Mouse (Mus musculus): Measurements from ENCODE around the gene Ndufa6. TPM values are rescaled to one million over a fixed set of nuclear protein-coding genes. Genes with fewer than 3 reads are reported as not detected.

The Ndufa6 gene
- polyA plus RNA-seq (2014; fragmentation: Illumina TruSeq; extraction: RNeasy Lipid Tissue Mini Kit (QIAGEN cat#74804); ENCODE audit: low read depth, low replicate concordance), result 353 TPM

GRCm38 (mm10) chr15:82354126-82354945 lies at the start of gene Ndufa6:
Gene Ndufa6, minus strand, starts transcription at chr15:82354322.

GRCm38 (mm10) chr15:82393922-82394321 lies 39.8 kb upstream of the Ndufa6 start, which contains the start of gene Cyp2d11:
Gene Cyp2d11, minus strand, starts transcription at chr15:82394022.

GRCm38 (mm10) chr15:82379871-82380713 lies 26.0 kb upstream of the Ndufa6 start, which contains the start of gene Cyp2d22:
Gene Cyp2d22, minus strand, starts transcription at chr15:82380260.

GRCm38 (mm10) chr15:82338593-82339112 lies 15.5 kb downstream of the Ndufa6 start, which contains the start of the genes Naga, Pheta2 and Smdt1:
Gene Naga, minus strand, starts transcription at chr15:82338925.
Gene Pheta2, plus strand, starts transcription at chr15:82338942.
Gene Smdt1, plus strand, starts transcription at chr15:82338959.

Other genes with a start within 250 kb of the Ndufa6 start
- gene Ccdc134, start 226.4 kb downstream of the Ndufa6 start, polyA plus RNA-seq (2014; fragmentation: Illumina TruSeq; extraction: RNeasy Lipid Tissue Mini Kit (QIAGEN cat#74804); ENCODE audit: low read depth, low replicate concordance), result 1.9 TPM
- 14.1 TPM for gene Srebf2, start 207.1 kb downstream of the Ndufa6 start, polyA plus RNA-seq (2014; fragmentation: Illumina TruSeq; extraction: RNeasy Lipid Tissue Mini Kit (QIAGEN cat#74804); ENCODE audit: low read depth, low replicate concordance)
- not detected for gene Shisa8, start 141.5 kb downstream of the Ndufa6 start, polyA plus RNA-seq (2014; fragmentation: Illumina TruSeq; extraction: RNeasy Lipid Tissue Mini Kit (QIAGEN cat#74804); ENCODE audit: low read depth, low replicate concordance)
- not detected for gene Tnfrsf13c, start 130.0 kb downstream of the Ndufa6 start, polyA plus RNA-seq (2014; fragmentation: Illumina TruSeq; extraction: RNeasy Lipid Tissue Mini Kit (QIAGEN cat#74804); ENCODE audit: low read depth, low replicate concordance)
- gene Cenpm, start 109.6 kb downstream of the Ndufa6 start, polyA plus RNA-seq (2014; fragmentation: Illumina TruSeq; extraction: RNeasy Lipid Tissue Mini Kit (QIAGEN cat#74804); ENCODE audit: low read depth, low replicate concordance), result not detected
- not detected for gene 1500009C09Rik, start 101.9 kb downstream of the Ndufa6 start, polyA plus RNA-seq (2014; fragmentation: Illumina TruSeq; extraction: RNeasy Lipid Tissue Mini Kit (QIAGEN cat#74804); ENCODE audit: low read depth, low replicate concordance)
- 2.0 TPM for gene Sept3, start 79.4 kb downstream of the Ndufa6 start, polyA plus RNA-seq (2014; fragmentation: Illumina TruSeq; extraction: RNeasy Lipid Tissue Mini Kit (QIAGEN cat#74804); ENCODE audit: low read depth, low replicate concordance)
- not detected for gene Wbp2nl, start 55.4 kb downstream of the Ndufa6 start, polyA plus RNA-seq (2014; fragmentation: Illumina TruSeq; extraction: RNeasy Lipid Tissue Mini Kit (QIAGEN cat#74804); ENCODE audit: low read depth, low replicate concordance)
- 15.0 TPM for gene Naga, start 15.4 kb downstream of the Ndufa6 start, polyA plus RNA-seq (2014; fragmentation: Illumina TruSeq; extraction: RNeasy Lipid Tissue Mini Kit (QIAGEN cat#74804); ENCODE audit: low read depth, low replicate concordance)
- not detected for gene Pheta2, start 15.4 kb downstream of the Ndufa6 start, polyA plus RNA-seq (2014; fragmentation: Illumina TruSeq; extraction: RNeasy Lipid Tissue Mini Kit (QIAGEN cat#74804); ENCODE audit: low read depth, low replicate concordance)
- 42.5 TPM for gene Smdt1, start 15.4 kb downstream of the Ndufa6 start, polyA plus RNA-seq (2014; fragmentation: Illumina TruSeq; extraction: RNeasy Lipid Tissue Mini Kit (QIAGEN cat#74804); ENCODE audit: low read depth, low replicate concordance)
- gene Cyp2d22, start 25.9 kb upstream of the Ndufa6 start, polyA plus RNA-seq (2014; fragmentation: Illumina TruSeq; extraction: RNeasy Lipid Tissue Mini Kit (QIAGEN cat#74804); ENCODE audit: low read depth, low replicate concordance), result 18.1 TPM
- gene Cyp2d11, start 39.7 kb upstream of the Ndufa6 start, polyA plus RNA-seq (2014; fragmentation: Illumina TruSeq; extraction: RNeasy Lipid Tissue Mini Kit (QIAGEN cat#74804); ENCODE audit: low read depth, low replicate concordance), result not detected
- not detected for gene Cyp2d10, start 52.9 kb upstream of the Ndufa6 start, polyA plus RNA-seq (2014; fragmentation: Illumina TruSeq; extraction: RNeasy Lipid Tissue Mini Kit (QIAGEN cat#74804); ENCODE audit: low read depth, low replicate concordance)
- not detected for gene Cyp2d9, start 79.1 kb upstream of the Ndufa6 start, polyA plus RNA-seq (2014; fragmentation: Illumina TruSeq; extraction: RNeasy Lipid Tissue Mini Kit (QIAGEN cat#74804); ENCODE audit: low read depth, low replicate concordance)
- gene Cyp2d12, start 200.8 kb upstream of the Ndufa6 start, polyA plus RNA-seq (2014; fragmentation: Illumina TruSeq; extraction: RNeasy Lipid Tissue Mini Kit (QIAGEN cat#74804); ENCODE audit: low read depth, low replicate concordance), result not detected

Measured in adrenal gland, adult 10 weeks (tissue).